Mouse (Mus musculus) intestine, postnatal 0 days (tissue): ENCODE results near the gene Adamts20. TPM values are rescaled to one million over a fixed set of nuclear protein-coding genes. Genes with fewer than 3 reads are reported as not detected.

Experiments
- ATAC-seq: fragments of 200-750 bp; cut with Nextera tagmentation; 2 replicates; pipeline ENCODE4 v1.8.0; 2017; ENCODE audit warnings: mild to moderate bottlenecking, moderate TSS enrichment, moderate library complexity
- H3K27ac ChIP-seq: fragments of 300-500 bp; sonication (generic); 2 replicates; pipeline ENCODE4 v1.5.1; 2014; ENCODE audit warnings: mild to moderate bottlenecking, low read depth, low read length, moderate library complexity
- H3K27me3 ChIP-seq: fragments of 300-500 bp; sonication (generic); replicated peaks from 2 replicates; pipeline ENCODE4 v1.6.1; 2014; ENCODE audit warnings: low read length, mixed read lengths; ENCODE audit not compliant: control insufficient read depth, insufficient read depth
- H3K36me3 ChIP-seq: fragments of 300-500 bp; sonication (generic); 2 replicates; pipeline ENCODE4 v1.6.1; 2014; ENCODE audit warnings: mild to moderate bottlenecking, moderate library complexity; ENCODE audit not compliant: control insufficient read depth, insufficient read depth
- H3K4me1 ChIP-seq: fragments of 300-500 bp; sonication (generic); replicated peaks from 2 replicates; pipeline ENCODE4 v1.6.1; 2014; ENCODE audit warnings: antibody characterized with exemption, low read length, mixed read lengths; ENCODE audit not compliant: control insufficient read depth, insufficient read depth
- H3K4me2 ChIP-seq: fragments of 300-500 bp; sonication (generic); replicated peaks from 2 replicates; pipeline ENCODE4 v1.6.1; 2014; ENCODE audit warnings: low read depth, mild to moderate bottlenecking, moderate library complexity
- H3K4me3 ChIP-seq: fragments of 300-500 bp; sonication (generic); 2 replicates; pipeline ENCODE4 v1.5.1; 2014; ENCODE audit warnings: low read depth, low read length
- H3K9ac ChIP-seq: fragments of 300-500 bp; sonication (generic); 2 replicates; pipeline ENCODE4 v1.6.1; 2014; ENCODE audit warnings: mild to moderate bottlenecking, low read depth, low read length
- H3K9me3 ChIP-seq: fragments of 300-500 bp; sonication (generic); 2 replicates; pipeline ENCODE4 v1.6.1; 2016; ENCODE audit warnings: mixed run types; ENCODE audit not compliant: control insufficient read depth
- CTCF ChIP-seq: sonication (generic); IDR thresholded peaks from 2 replicates; pipeline ENCODE4 v1.5.1; 2016; ENCODE audit warnings: low read depth, mild to moderate bottlenecking, control low read depth, antibody characterized with exemption, moderate library complexity
- WGBS: fragments of 180-500 bp; shearing (Covaris S2); extraction: QIAGEN DNeasy Blood & Tissue Kit; methylation state at CpG from one replicate; pipeline ENCODE4 v1.1.7; 2014; 5-methylcytosine and 5-hydroxymethylcytosine counted together
- polyA plus RNA-seq: library from polyadenylated mRNA; unstranded; fragments of >200 nt; fragmentation: Nextera tagmentation; extraction: Ambion mirVana; gene quantifications from 2 replicates; pipeline ENCODE4 v1.2.1, GENCODE M21; 2015

The Adamts20 gene
- polyA plus RNA-seq, 1 experiment from 2014 or later: 0.47 TPM

DNA sequence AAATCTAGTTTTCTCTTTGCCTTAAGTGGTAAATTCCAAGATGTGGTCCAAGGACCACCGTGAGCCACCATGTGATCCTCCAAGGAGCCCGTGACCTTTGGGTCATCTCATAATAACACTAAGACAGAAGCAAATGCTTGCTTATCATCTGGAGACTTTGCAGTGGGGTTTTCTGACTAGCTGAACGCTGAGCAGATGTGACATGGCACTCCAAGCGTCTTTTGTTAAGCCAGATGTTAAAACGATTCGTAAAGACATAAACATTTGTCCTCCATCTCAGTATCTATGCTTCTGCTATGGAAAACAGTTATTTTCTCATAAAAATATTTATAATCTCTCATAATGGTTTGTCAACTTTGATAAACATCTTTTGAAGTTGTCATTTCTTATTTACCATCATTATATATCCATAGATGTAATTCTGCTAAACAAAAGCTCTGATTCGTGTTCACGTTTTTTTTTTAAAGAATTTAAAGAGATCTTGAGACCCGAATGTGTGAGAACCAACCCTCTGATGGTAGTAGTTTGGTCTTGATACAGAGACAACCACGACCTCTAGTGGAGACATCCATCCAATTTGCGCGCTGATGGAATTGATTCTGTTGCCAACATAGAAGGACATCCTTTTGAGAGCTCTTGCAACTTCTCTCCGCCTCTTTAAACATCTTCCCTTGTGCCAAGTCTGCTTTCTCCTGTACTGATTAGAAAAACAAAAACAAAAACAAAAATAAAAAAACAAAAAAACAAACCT is 212.1 kb downstream of the Adamts20 start:
- H3K4me1 ChIP-seq: no peaks in the 10 kb centered on the region
- no peaks in the 10 kb centered on the region for H3K36me3 ChIP-seq
- 54% methylated on average over 13 of the region's 13 CpGs for WGBS
- H3K27ac ChIP-seq: no peak overlapping the region
- no peak for ATAC-seq
- no peak overlapping the region for H3K4me3 ChIP-seq
- no peak overlapping the region for H3K4me2 ChIP-seq
- H3K9me3 ChIP-seq: no peaks in the 10 kb centered on the region
- TF ChIP-seq CTCF: peak; percentile 65
- H3K27me3 ChIP-seq: no peaks in the 10 kb centered on the region
- no peak overlapping the region for H3K9ac ChIP-seq

DNA sequence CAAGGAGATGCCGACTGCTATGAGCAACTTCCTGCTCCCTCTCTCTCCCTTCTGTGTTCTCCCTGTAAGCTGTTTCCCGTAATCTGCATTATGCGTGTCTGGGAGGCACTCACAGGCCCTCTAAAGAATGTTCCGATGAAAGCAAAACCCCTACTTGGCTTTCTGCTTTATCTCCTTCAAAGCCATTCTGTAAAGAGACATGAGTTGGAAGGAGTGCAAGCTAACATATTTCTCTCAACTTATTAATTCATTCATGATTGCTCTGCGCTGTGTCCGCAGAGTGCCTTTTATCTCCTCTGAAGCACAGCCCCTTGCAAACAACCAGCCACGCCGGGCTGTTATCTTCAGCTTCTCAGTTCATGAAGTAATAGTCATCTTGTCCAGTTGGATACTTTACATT is 215.5 kb downstream of the Adamts20 start:
- no peaks in the 10 kb centered on the region for H3K36me3 ChIP-seq
- H3K4me2 ChIP-seq: no peak overlapping the region
- no peaks in the 10 kb centered on the region; the same call in 1 of the 2 replicates for H3K4me1 ChIP-seq
- no peak overlapping the region for H3K27ac ChIP-seq
- no peak for TF ChIP-seq CTCF
- H3K9me3 ChIP-seq: no peaks in the 10 kb centered on the region
- no peak overlapping the region for H3K9ac ChIP-seq
- no peaks in the 10 kb centered on the region for H3K27me3 ChIP-seq
- H3K4me3 ChIP-seq: no peak overlapping the region
- no peak for ATAC-seq
- 26% methylated on average over 8 of the region's 8 CpGs for WGBS

DNA sequence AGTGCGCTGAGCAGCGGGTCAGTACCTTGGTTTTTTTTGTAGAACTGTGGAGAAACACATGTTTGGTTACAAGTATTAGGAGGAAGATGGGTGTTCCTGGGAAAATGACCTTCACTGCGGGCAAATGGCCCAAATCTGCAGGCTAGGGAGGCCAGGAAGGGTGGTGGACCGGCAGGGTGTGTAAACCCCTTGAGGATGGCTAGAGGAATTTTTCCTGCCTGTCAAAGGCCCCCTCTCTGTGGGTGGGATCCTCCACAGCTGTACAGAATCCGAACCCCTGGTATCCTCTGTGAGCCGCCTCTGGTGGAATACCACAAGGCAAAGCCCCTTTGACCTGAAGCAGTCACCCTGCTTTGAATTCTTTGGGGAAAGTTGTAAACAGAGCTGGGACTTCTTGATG is 216.8 kb downstream of the Adamts20 start:
- Histone ChIP-seq H3K9ac (no peak overlapping the region), H3K36me3 (no peaks in the 10 kb centered on the region), H3K4me1 (no peaks in the 10 kb centered on the region; the same call in 1 of the 2 replicates), H3K27me3 (no peaks in the 10 kb centered on the region), H3K4me3 (no peak overlapping the region), H3K4me2 (no peak overlapping the region), H3K9me3 (no peaks in the 10 kb centered on the region), H3K27ac (no peak overlapping the region)
- TF ChIP-seq CTCF: no peak
- 73% methylated on average over 6 of the region's 6 CpGs for WGBS
- no peak for ATAC-seq

DNA sequence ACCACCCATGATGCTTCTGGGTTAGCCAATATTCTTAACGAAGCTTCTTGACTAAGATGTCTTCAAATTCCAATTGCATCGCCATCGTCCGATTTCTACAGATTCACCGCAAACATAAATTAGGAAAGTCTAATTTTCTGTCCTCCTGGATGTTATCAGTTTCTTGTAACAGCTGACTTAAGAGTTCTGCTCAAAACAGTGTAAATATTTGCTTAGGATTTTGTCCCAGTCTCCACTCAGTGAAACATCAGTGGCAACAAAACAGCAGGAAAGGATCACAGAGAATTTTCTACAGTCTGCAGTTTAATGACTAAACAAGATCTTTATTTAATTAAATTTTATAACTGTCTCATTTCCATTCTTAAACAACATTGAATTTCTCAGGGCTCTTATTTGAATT is 218.5 kb downstream of the Adamts20 start:
- no peaks in the 10 kb centered on the region for H3K9me3 ChIP-seq
- H3K4me1 ChIP-seq: no peaks in the 10 kb centered on the region; the same call in 1 of the 2 replicates
- no peaks in the 10 kb centered on the region for H3K36me3 ChIP-seq
- H3K27me3 ChIP-seq: no peaks in the 10 kb centered on the region
- WGBS: 65% methylated on average over 5 of the region's 5 CpGs
- no peak for TF ChIP-seq CTCF
- no peak overlapping the region for H3K4me2 ChIP-seq
- H3K4me3 ChIP-seq: no peak overlapping the region
- H3K9ac ChIP-seq: no peak overlapping the region
- no peak overlapping the region for H3K27ac ChIP-seq
- no peak for ATAC-seq

DNA sequence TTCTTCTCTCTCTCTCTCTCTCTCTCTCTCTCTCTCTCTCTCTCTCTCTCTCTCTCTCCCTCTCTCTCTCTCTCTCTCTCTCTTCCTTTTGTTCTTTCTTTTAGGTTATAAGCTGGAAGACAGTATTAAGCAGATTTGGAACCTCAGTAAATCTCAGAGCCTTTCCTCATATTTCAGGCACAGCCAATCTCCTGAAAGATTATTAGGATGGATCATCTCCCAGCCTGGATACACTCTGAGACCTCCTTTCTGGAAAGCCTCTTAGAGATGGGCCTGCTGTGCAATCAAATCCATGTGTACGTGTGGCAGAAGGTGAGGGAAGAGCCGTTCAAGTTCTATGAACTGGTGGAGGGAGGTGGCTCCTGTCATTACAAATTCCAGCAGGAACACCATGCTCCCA is 220.9 kb downstream of the Adamts20 start:
- TF ChIP-seq CTCF: no peak

DNA sequence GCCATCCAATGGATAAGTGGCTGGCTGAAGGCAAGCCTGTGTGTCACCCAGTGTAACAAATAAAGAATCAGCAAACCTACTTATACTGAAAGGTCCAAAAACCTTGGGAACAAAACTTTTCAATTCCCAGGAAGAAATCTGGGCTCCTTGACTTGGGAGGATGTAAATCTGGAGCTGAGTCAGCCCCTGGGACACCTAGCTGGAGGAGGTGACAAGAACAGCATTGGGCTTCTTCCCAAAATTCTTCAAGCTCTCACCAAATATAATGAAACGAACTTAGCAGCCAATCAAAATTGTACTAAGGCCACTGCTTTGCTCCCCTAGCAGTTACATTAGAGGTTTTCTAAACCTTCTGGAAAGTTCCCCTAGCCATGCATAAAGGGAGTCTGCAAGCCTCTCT is 223.1 kb downstream of the Adamts20 start:
- TF ChIP-seq CTCF: no peak
- no peaks in the 10 kb centered on the region for H3K36me3 ChIP-seq
- WGBS: 81% methylated on average over 1 of the region's 1 CpGs

More for the DNA sequence above, 220.9 kb downstream of the Adamts20 start:
- WGBS: 67% methylated on average over 2 of the region's 2 CpGs
- H3K4me3 ChIP-seq: no peak overlapping the region
- H3K27me3 ChIP-seq: no peaks in the 10 kb centered on the region
- no peak overlapping the region for H3K27ac ChIP-seq
- H3K9me3 ChIP-seq: no peaks in the 10 kb centered on the region
- no peak for ATAC-seq
- no peaks in the 10 kb centered on the region for H3K36me3 ChIP-seq
- no peaks in the 10 kb centered on the region; the same call in 1 of the 2 replicates for H3K4me1 ChIP-seq
- H3K4me2 ChIP-seq: no peak overlapping the region
- H3K9ac ChIP-seq: no peak overlapping the region

More for the DNA sequence above, 223.1 kb downstream of the Adamts20 start:
- ATAC-seq: no peak
- Histone ChIP-seq H3K9me3 (no peaks in the 10 kb centered on the region), H3K4me2 (no peak overlapping the region), H3K4me3 (no peak overlapping the region), H3K27ac (no peak overlapping the region), H3K9ac (no peak overlapping the region), H3K4me1 (no peaks in the 10 kb centered on the region; the same call in 1 of the 2 replicates), H3K27me3 (no peaks in the 10 kb centered on the region)
